Mouse (Mus musculus) CH12.LX (cell line): ENCODE measurements around the gene Serpinh1. TPM values are rescaled to one million over a fixed set of nuclear protein-coding genes. Genes with fewer than 3 reads are reported as not detected.

Source experiments
- DNase-seq: peaks from one replicate; pipeline ENCODE4 v3.0.0-alpha.2; 2013; ENCODE audit errors: extremely low read depth
- H3K27ac ChIP-seq: 2 replicates; pipeline ENCODE4 v1.5.1; 2012; ENCODE audit warnings: low read depth, mild to moderate bottlenecking, control low read depth, moderate library complexity; ENCODE audit not compliant: insufficient read depth
- H3K27me3 ChIP-seq: replicated peaks from 2 replicates; pipeline ENCODE3; 2012; ENCODE audit warnings: inconsistent platforms
- H3K36me3 ChIP-seq, 2 experiments: replicated peaks in 1 of 2; 2 replicates each; pipeline versions ENCODE3 to v1.6.1; 2012; ENCODE audit warnings: inconsistent platforms in 1 of 2, low read length in 1 of 2, mild to moderate bottlenecking in 1 of 2, mixed read lengths in 1 of 2, moderate library complexity in 1 of 2; ENCODE audit not compliant: control insufficient read depth in 1 of 2, insufficient read depth in 1 of 2
- H3K4me1 ChIP-seq, 2 experiments: 2 replicates each; pipeline ENCODE4 v1.6.1; 2012; ENCODE audit warnings: inconsistent platforms in 1 of 2, moderate library complexity in 1 of 2; ENCODE audit not compliant: insufficient read depth in 2 of 2, control insufficient read depth in 1 of 2
- H3K4me2 ChIP-seq: 2 replicates; pipeline ENCODE4 v1.6.1; 2012; ENCODE audit warnings: low read depth, mild to moderate bottlenecking, control low read depth; ENCODE audit not compliant: poor library complexity, insufficient read depth, severe bottlenecking
- H3K4me3 ChIP-seq, 3 experiments: fragments of 150-350 bp in 1 of 3; sonication (generic) in 1 of 3; replicated peaks in 1 of 3; 2 replicates each; pipeline versions ENCODE3 to v1.5.1; 2011 to 2012; ENCODE audit warnings: low read depth in 2 of 3, low read length in 2 of 3, mild to moderate bottlenecking in 2 of 3, moderate library complexity in 2 of 3, control low read depth in 1 of 3, improper control_type of control experiment in 1 of 3, inconsistent platforms in 1 of 3, mixed read lengths in 1 of 3; ENCODE audit not compliant: poor library complexity in 1 of 3
- H3K79me2 ChIP-seq: replicated peaks from 2 replicates; pipeline ENCODE4 v1.6.1; 2012; ENCODE audit warnings: mild to moderate bottlenecking, moderate library complexity; ENCODE audit not compliant: control insufficient read depth, poor library complexity, insufficient read depth, severe bottlenecking; ENCODE audit errors: extremely low read depth
- H3K9ac ChIP-seq: 2 replicates; pipeline ENCODE4 v1.6.1; 2012; ENCODE audit warnings: low read depth, mild to moderate bottlenecking, control low read depth, moderate library complexity; ENCODE audit not compliant: insufficient read depth
- H3K9me3 ChIP-seq: replicated peaks from 2 replicates; pipeline ENCODE3; 2012; ENCODE audit warnings: low read length, inconsistent platforms, mixed read lengths
- BHLHE40 ChIP-seq: IDR thresholded peaks from 2 replicates; pipeline ENCODE4 v1.6.1; 2011; ENCODE audit warnings: mild to moderate bottlenecking, low read depth, low read length, improper control_type of control experiment
- CTCF ChIP-seq, 2 experiments: IDR thresholded peaks in 1 of 2; conservative IDR thresholded peaks in 1 of 2; 2 replicates each; pipeline ENCODE4 v1.5.1; 2011 to 2012; ENCODE audit warnings: low read depth in 2 of 2, low read length in 2 of 2, improper control_type of control experiment in 1 of 2, inconsistent platforms in 1 of 2, mild to moderate bottlenecking in 1 of 2, moderate library complexity in 1 of 2
- E2F4 ChIP-seq: IDR thresholded peaks from 2 replicates; pipeline ENCODE4 v1.6.1; 2011; ENCODE audit warnings: low read depth, low read length, improper control_type of control experiment; ENCODE audit not compliant: insufficient replicate concordance
- ELF1 ChIP-seq: IDR thresholded peaks from 2 replicates; pipeline ENCODE4 v1.6.1; 2014; ENCODE audit warnings: low read depth, mild to moderate bottlenecking, inconsistent platforms, low read length, improper control_type of control experiment
- EP300 ChIP-seq: IDR thresholded peaks from 2 replicates; pipeline ENCODE4 v1.6.1; 2011; ENCODE audit warnings: low read length, improper control_type of control experiment
- IRF4 ChIP-seq: IDR thresholded peaks from 2 replicates; pipeline ENCODE4 v1.6.1; 2014; ENCODE audit warnings: low read depth, mild to moderate bottlenecking, inconsistent platforms, low read length, improper control_type of control experiment
- MAFK ChIP-seq: IDR thresholded peaks from 2 replicates; pipeline ENCODE4 v1.6.1; 2011; ENCODE audit warnings: low read length, improper control_type of control experiment; ENCODE audit not compliant: insufficient replicate concordance
- MAX ChIP-seq: IDR thresholded peaks from 2 replicates; pipeline ENCODE4 v1.6.1; 2011; ENCODE audit warnings: low read length, improper control_type of control experiment
- MAZ ChIP-seq: IDR thresholded peaks from 2 replicates; pipeline ENCODE4 v1.6.1; 2012; ENCODE audit warnings: low read depth, mild to moderate bottlenecking, inconsistent platforms, low read length, improper control_type of control experiment, moderate library complexity
- MXI1 ChIP-seq: IDR thresholded peaks from 2 replicates; pipeline ENCODE4 v1.6.1; 2011; ENCODE audit warnings: mild to moderate bottlenecking, low read depth, low read length, improper control_type of control experiment
- MYC ChIP-seq: IDR thresholded peaks from 2 replicates; pipeline ENCODE4 v1.6.1; 2011; ENCODE audit warnings: low read depth, mild to moderate bottlenecking, improper control_type of control experiment, low read length
- NELFE ChIP-seq: IDR thresholded peaks from 2 replicates; pipeline ENCODE4 v1.6.1; 2011; ENCODE audit warnings: low read depth, low read length, improper control_type of control experiment
- POLR2A ChIP-seq: IDR thresholded peaks from 2 replicates; pipeline ENCODE4 v1.6.1; 2011; ENCODE audit warnings: low read depth, mild to moderate bottlenecking, improper control_type of control experiment, low read length
- ZMIZ1 ChIP-seq: IDR thresholded peaks from 2 replicates; pipeline ENCODE4 v1.6.1; 2012; ENCODE audit warnings: low read depth, mild to moderate bottlenecking, inconsistent platforms, low read length, improper control_type of control experiment
- dilution Hi-C: fragments of 300-500 bp; cut with MboI; formaldehyde crosslinking; loops from 2 replicates; pipeline ENCODE4 v1.14.3; 2020; ENCODE audit warnings: low sequenced_read_pairs; ENCODE audit not compliant: extremely low pct_unique_long_range_greater_than_20kb, extremely low pct_ligation_motif_present
- in situ Hi-C: fragments of 300-500 bp; cut with MboI; formaldehyde crosslinking; loops from 3 replicates; pipeline ENCODE4 v1.14.3; 2019; ENCODE audit warnings: low sequenced_read_pairs, low pct_ligation_motif_present, low pct_unique_long_range_greater_than_20kb, mixed read lengths
- polyA plus RNA-seq: library from polyadenylated mRNA; unstranded; fragments of >175 nt; gene quantifications from 2 replicates; pipeline ENCODE4 v1.2.1, GENCODE M21; 2012; ENCODE audit warnings: low read depth; ENCODE audit not compliant: insufficient read length
- total RNA-seq, 2 experiments: library from RNA; depleted of rRNA; stranded (reverse); fragments of 300-350 nt in 1 of 2; fragments of >200 nt in 1 of 2; gene quantifications; 2 replicates each; pipeline ENCODE4 v1.2.3; 2012 to 2014

Serpinh1 gene
- total and polyA plus RNA-seq, 3 experiments: not detected

- Histone ChIP-seq H3K79me2 (no peaks in the 10 kb centered on the region), H3K4me3 (no peak overlapping the region), H3K27me3 (no peaks in the 10 kb centered on the region), H3K9me3 (no peaks in the 10 kb centered on the region), H3K36me3 (no peaks in the 10 kb centered on the region), H3K27ac (no peak overlapping the region), H3K4me1 (peaks cover 8 to 27% of the 10 kb centered on the region in 2 experiments), H3K9ac (no peak overlapping the region), H3K4me2 (no peak overlapping the region)
- no peak for DNase-seq
- in situ Hi-C loops: no loop called here
- dilution Hi-C loops: no loop called here
- TF ChIP-seq MAX: no peak
- TF ChIP-seq E2F4: no peak
- no peak for TF ChIP-seq IRF4
- no peak for TF ChIP-seq ELF1
These were observed 39.8 kb downstream of the Serpinh1 start for GRCm38 (mm10) chr7:99313253-99313652.

GRCm38 (mm10) chr7:99312671-99313143 lies 40.3 kb downstream of the Serpinh1 start:
- H3K9me3 ChIP-seq: no peaks in the 10 kb centered on the region
- dilution Hi-C loops: no loop called here
- no peaks in the 10 kb centered on the region for H3K79me2 ChIP-seq
- no peak overlapping the region for H3K9ac ChIP-seq
- in situ Hi-C loops: no loop called here
- no peak overlapping the region for H3K4me3 ChIP-seq
- H3K27me3 ChIP-seq: no peaks in the 10 kb centered on the region
- H3K4me1 ChIP-seq: peaks cover 6 to 22% of the 10 kb centered on the region in 2 experiments
- DNase-seq: no peak
- no peak overlapping the region for H3K4me2 ChIP-seq
- no peak overlapping the region for H3K27ac ChIP-seq
- TF ChIP-seq E2F4: no peak
- no peak for TF ChIP-seq CTCF (conservative IDR thresholded peaks at IDR 0.05 in 1 of 2, IDR thresholded peaks at IDR 0.05 in 1 of 2; ENCODE audit: low read depth in 2 of 2, low read length in 2 of 2)
- TF ChIP-seq MAZ: no peak
- no peak for TF ChIP-seq MYC
- TF ChIP-seq, all 38 proteins: peak for 0
- H3K36me3 ChIP-seq: no peaks in the 10 kb centered on the region

- no peak for TF ChIP-seq ELF1
- no peak for TF ChIP-seq ZMIZ1
- no peak for TF ChIP-seq NELFE
- no peak for TF ChIP-seq MXI1
- no peak for TF ChIP-seq EP300
- no peak for TF ChIP-seq MAX
- TF ChIP-seq POLR2A: no peak
- no peak for TF ChIP-seq MAFK
- no peak for TF ChIP-seq BHLHE40
- TF ChIP-seq, all 38 proteins: peak for 0
- H3K27ac ChIP-seq: no peak overlapping the region
- in situ Hi-C loops: no loop called here
These were observed 41.0 kb downstream of the Serpinh1 start for GRCm38 (mm10) chr7:99312058-99312457.

More at GRCm38 (mm10) chr7:99312058-99312457, 41.0 kb downstream of the Serpinh1 start:
- H3K36me3 ChIP-seq: no peaks in the 10 kb centered on the region
- DNase-seq: no peak
- no peaks in the 10 kb centered on the region for H3K79me2 ChIP-seq
- no peak overlapping the region for H3K4me2 ChIP-seq
- H3K4me3 ChIP-seq: no peak overlapping the region
- H3K27me3 ChIP-seq: no peaks in the 10 kb centered on the region
- H3K9me3 ChIP-seq: no peaks in the 10 kb centered on the region
- dilution Hi-C loops: no loop called here
- H3K9ac ChIP-seq: no peak overlapping the region
- peaks cover 6 to 22% of the 10 kb centered on the region in 2 experiments for H3K4me1 ChIP-seq
